Mouse (Mus musculus): Measurements from ENCODE around the gene Zscan20.

Zscan20 gene

DNA sequence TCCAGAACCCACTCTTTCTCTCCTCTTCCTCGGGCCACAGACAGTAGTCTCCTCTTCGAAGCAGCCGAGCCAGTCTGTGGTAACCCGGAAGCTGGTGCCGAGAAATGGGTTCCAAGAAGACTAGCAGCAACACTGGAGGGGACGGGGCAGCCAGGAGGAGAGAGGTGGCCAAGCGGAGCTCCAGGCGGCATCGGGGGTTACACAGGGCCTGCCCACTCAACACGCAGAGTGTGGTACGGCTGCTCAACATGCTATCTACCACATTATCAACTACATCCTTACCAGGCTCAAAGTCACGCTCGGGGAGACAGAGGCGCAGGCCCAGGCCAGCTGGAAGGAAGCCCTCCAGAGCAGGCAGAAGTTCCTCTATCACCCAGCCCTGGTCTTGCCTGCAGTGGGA is 5.9 kb upstream of the Zscan20 start:
- no peak for DNase-seq (ENCODE audit: low read depth, low spot score)

DNA sequence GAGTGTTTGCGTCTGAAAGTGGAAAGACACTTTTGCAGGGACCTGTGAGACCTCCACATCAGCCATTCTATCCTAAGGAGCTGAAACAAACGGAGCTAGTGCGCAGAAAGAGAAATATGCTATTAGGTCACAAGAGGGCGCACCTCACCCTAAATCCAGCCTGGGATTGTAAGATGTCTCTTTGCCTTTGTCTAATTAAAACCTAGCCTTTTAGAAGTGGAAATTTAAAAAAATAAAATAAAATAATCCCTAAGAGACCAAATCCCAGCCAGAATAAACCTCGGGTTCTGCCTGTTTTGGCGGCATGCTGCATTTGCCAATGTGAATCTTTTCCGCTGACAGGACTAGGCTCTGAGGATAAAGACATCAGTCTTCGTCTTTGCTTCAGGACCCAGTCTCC is 3.4 kb upstream of the Zscan20 start:
- DNase-seq (ENCODE audit: low read depth, low spot score) = peak; percentile 69

DNA sequence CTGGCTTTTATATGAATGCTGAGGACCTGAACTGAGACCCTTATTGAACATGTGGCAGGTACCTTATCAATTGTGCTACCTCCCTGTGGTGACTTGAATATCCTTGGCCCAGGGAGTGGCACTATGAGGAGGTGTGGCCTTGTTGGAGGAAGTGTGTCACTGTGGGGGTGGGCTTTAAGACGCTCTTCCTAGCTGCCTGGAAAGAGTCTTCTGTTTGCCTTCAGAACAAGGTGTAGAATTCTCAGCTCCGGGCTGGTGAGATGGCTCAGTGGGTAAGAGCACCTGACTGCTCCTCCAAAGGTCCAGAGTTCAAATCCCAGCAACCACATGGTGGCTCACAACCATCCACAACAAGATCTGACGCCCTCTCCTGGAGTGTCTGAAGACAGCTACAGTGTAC is 1.8 kb upstream of the Zscan20 start:
- peak; percentile 69 for DNase-seq (ENCODE audit: low read depth, low spot score)

DNA sequence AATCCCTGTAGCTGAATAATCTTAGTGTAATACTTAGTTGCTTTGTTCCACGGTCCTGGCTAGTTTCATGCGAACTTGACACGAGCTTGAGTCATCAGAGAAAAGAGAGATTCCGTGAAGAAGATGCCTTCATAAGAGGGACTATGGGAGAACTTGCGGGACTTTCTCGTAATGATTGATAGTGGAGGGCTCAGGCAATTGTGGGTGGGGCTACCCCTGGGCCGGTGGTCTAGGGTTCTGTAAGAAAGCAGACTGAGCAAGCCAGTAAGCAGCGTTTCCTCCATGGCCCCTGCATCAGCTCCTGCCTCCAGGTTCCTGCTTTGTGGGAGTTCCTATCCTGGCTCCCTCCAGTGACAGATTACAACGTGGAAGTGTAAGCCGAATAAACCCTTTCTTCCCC is 808 bp upstream of the Zscan20 start:
- peak; percentile 5 for DNase-seq (ENCODE audit: low read depth, low spot score)

DNA sequence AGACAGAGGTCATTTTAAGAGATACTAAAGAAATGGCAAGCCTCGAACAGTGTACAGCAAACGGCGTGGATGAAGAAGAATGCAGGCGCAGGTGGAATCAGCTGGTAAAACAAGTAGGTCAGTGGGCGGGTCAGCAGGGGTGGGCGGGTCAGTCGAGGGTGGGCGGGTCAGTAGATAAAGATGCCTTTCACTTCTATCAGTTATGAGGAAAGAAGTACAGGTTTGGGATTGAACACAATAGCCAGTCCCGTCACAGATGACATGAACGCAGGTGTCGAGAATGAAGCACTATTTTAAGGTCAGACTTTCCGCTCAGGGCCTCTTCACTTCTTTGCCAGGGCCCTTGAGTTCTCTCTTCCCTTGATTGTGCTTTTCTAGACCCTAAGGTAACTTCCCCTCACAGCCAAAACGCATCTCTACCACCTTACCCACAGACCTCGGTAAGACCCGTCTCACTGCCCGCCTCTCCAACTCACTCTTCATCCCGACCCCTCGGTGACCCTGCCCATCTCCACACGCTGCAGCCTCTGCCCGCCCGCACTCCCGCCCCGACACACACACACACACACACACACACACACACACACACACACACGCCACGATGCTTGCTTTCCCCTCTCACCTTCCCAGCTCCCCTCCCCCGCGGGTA is 498 bp downstream of the Zscan20 start:
- DNase-seq (ENCODE audit: low read depth, low spot score) = no peak

DNA sequence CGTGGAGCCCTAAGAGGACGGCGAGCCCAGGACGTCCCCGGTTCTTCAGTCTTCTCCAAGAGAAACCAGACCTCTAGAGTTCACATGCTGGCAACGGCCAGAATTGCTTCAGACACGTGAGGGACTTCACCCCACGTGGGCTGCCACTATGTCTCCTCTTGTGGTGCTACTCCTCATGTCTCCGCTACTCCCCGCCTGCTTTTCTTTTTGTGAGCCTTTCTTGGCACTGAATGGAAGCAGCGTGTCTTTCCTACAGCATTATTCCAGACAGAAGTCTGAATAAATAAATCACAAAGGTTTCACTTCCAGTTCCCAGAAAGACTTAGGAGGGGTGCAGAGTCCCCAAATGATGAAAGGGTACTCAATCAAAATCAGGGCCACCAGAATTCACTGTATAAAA is 2.2 kb downstream of the Zscan20 start:
- no peak for DNase-seq (ENCODE audit: low read depth, low spot score)

DNA sequence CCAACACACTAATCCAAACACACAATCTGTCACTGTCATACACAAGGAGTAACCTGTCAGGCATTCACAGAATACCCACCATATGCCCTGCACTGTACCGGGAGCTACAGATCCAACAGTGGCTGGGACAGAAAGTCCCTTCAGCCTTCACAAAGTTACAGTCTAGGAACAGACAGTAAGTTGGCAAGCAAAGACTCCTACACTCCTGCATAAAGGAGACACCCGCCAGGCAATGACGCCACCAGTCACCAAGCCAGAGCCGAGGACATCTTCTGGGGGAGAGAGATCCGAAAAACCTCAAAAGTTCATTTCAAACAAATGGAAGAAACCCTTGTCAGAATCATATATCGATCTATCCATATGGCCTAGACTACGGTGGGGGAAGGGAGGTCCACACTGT is 3.3 kb downstream of the Zscan20 start:
- no peak for DNase-seq (ENCODE audit: low read depth, low spot score)

DNA sequence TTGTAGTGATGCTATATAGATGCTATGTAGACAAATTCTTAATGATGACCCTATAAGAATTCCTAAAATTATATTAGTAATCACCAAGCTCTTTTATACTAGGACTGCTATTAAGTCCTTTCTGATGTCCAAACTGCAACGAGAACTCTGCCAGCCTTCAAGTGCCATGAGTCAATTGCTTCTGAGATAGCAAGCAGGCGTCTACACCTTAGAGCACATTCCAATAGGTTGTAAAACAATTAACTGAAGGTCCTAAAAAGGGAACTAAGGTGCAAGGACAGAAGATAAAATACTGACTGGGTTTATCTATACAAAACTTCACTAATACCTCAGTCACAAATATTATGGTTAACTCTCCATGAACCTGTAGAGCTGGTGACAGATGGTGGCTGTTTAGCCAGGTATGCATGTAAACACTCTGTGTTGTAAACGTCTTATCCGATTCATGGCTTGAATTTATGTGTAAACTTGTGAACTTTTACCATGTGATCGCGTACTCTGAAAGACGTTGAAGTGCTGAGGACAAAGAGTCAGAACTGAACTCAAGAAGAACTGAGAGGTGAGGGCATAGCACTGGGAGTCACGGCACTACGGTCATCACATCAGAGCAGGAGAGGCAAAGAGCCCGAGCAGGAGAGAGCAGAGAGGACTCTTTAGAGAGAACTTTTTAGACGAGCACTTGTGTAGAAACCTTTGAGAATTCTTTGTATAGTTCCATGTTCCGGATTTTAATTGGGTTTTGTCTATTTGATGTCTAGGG is 11.9 kb downstream of the Zscan20 start:
- DNase-seq (ENCODE audit: low read depth, low spot score) = no peak

DNA sequence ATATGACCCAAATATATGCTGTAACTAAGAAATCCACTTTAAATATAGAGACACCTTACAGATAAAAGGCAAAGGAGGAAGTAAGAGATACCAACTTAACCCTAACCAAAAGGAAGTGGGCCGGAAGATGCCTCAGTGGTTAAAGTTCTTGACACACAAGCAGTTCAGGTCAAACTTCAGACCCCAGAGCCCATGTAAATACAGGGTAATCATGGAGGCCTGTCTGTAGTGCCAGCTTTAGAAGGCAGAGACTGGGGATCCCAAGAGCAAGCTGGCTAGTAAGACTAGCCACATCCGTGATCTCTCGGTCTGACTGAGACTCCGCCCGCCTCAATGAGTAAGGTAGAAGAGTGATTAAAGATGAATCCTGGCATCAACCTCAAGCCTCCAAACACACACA is 15.8 kb downstream of the Zscan20 start:
- DNase-seq (ENCODE audit: low read depth, low spot score) = no peak

DNA sequence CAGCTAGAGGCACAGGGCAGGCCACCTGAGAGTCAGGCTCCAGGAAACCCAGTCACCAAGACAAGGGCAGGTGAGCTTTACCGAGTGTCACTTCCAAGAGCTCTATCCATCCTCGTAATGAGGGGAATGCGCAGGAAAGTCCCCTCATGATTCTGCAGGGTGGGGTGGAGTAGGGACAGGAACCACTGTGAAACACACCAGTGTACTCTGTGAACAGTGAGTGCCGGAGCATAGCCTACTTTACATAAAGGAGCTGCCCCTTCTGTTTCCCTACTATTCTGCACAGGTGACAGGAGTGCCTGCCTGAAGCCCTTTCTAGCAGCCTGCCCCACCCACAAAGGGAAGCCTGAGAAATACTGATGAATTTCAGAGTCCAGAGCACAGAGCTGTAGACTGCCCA is 16.6 kb downstream of the Zscan20 start:
- no peak for DNase-seq (ENCODE audit: low read depth, low spot score)

DNA sequence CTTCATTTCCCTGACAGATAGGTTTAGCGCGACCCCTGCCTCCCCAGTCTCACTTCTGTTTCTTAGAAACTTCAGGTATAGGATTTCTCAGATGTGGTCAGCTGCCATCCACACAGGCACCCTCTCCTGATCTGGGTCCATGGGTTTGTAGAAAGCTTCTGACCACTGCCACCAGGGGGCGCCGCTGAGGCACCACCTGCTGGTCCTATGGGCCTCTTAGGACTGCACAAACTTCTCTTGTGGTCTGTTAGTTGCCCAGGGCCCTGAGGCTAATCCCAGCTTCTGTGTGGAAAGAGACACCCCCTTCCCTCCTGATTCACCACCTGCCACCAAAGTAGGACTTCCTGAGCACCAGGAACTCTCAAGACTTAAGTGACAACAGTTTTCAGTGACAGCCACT is 30.7 kb downstream of the Zscan20 start:
- DNase-seq (ENCODE audit: low read depth, low spot score) = peak; percentile 59

DNA sequence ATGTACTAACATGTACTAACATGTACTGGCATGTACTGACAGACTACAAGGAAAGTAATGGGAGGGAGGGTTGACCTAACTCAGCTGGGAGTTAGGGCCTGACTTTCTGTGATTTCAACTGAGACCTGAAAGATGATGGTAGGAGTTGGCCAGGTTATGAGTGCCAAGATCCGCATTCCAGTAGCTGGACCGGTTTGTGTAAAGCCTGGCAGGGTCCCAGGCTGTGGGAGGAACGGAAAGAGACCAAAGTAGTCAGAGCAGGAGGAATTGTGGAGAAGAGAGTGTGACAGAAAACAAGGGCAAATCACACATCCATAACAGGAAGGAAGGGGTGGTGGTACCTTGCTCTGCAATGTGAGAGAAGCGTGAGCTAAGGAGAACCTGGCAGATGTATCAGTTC is 34.1 kb downstream of the Zscan20 start:
- DNase-seq (ENCODE audit: low read depth, low spot score) = no peak

DNA sequence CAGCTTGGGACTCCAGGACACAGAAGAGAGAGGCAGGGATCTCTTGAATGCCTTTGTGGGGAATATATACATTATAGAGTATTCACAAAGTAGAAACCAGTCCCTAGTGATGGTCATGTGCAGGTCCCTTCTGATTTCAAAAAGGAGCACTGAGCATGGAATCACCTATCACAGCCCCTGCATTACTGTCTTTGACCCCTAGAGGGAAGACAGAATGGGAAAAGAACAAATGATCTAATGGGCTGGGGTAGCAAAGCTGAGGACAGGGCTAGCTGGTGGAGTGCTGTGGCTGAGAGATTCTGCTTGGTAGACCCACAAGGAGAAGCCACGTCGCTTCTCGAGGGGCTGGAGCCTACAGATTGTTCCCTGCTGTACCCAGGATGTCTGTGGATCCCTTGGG is 49.6 kb downstream of the Zscan20 start:
- DNase-seq (ENCODE audit: low read depth, low spot score) = peak; percentile 37

DNA sequence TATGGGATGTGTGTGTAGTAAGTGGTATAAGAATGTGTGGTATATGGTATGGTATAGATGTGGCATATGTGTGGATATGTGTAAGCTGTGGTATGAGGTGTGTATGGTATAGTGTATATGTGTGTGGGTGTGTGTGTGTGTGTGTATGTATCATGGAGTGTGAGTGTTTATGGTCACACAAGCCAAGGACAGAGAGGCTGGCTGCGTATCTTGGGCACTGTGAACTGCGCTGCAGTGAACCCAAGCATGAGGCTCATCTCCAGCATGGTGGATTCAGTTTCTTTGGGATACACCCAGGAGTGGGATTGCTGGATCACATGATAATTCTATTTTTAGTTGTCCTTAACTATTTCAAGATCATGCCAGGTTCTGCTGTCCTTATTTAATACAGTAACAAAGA is 55.7 kb downstream of the Zscan20 start:
- no peak for DNase-seq (ENCODE audit: low read depth, low spot score)

DNA sequence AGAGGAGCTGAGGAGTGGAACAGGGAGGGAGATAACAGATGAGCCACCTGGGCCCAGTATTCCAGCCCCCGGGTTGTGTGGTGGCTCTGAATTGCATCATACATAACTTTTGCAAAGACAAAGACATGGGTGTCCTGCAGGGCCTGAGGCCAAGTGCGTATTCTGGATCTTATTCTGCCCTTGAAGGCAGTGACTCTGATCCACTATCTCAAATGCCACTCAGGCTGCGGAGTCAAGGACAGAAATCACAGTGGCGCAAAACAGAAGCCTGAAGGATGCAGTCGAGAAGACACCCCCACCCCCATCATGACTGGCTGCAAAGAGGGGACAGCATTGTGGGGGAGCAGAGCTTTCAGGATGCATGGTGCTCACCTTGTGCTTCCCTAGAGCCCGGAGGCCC is 59.1 kb downstream of the Zscan20 start:
- no peak for DNase-seq (ENCODE audit: low read depth, low spot score)

DNA sequence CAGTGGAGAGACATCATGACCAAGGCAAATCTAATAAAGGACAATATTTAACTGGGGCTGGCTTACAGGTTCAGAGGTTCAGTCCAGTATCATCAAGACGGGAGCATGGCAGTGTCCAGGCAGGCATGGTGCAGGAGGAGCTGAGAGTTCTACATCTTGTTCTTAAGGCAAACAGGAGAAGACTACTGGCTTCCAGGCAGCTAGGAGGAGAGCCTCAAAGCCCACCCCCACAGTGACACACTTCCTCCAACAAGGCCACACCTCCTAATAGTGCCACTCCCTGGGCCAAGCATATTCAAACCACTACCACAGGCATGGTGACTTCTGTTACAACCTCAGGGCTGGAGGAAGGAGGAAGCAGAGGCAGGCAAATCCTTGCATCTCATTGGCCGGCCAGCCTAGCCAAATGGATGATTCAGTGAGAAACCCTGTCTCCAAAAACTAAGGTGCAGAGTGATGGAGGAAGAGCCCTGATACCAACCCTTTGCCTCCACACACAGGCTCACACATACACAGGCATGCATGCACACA is 65.9 kb downstream of the Zscan20 start:
- peak; percentile 30 for DNase-seq (ENCODE audit: low read depth, low spot score)

DNA sequence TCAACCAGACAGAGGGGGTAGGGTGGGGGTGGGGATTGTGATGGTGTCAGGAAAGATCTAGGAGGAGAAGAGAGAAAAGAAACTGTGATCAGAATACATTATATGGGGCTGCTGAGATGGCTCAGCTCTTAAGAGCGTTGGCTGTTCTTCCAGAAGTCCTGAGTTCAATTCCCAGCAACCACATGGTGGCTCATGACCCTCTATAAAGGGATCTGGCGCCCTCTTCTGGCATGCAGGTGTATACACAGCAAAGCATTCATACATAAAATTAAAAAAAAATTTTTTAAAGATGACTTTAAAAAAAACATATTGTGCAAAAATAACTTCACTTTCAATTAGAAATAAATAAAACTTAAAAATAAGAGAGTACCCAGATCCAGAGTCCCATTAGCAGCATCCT is 66.5 kb downstream of the Zscan20 start:
- peak; percentile 35 for DNase-seq (ENCODE audit: low read depth, low spot score)

Measured in R1 (cell line).